Mouse (Mus musculus): ENCODE results near the gene Gm20388. TPM values are rescaled to one million over a fixed set of nuclear protein-coding genes. Genes with fewer than 3 reads are reported as not detected.

Gene Gm20388
- polyA plus RNA-seq, 1 experiment: 28.1 TPM

DNA sequence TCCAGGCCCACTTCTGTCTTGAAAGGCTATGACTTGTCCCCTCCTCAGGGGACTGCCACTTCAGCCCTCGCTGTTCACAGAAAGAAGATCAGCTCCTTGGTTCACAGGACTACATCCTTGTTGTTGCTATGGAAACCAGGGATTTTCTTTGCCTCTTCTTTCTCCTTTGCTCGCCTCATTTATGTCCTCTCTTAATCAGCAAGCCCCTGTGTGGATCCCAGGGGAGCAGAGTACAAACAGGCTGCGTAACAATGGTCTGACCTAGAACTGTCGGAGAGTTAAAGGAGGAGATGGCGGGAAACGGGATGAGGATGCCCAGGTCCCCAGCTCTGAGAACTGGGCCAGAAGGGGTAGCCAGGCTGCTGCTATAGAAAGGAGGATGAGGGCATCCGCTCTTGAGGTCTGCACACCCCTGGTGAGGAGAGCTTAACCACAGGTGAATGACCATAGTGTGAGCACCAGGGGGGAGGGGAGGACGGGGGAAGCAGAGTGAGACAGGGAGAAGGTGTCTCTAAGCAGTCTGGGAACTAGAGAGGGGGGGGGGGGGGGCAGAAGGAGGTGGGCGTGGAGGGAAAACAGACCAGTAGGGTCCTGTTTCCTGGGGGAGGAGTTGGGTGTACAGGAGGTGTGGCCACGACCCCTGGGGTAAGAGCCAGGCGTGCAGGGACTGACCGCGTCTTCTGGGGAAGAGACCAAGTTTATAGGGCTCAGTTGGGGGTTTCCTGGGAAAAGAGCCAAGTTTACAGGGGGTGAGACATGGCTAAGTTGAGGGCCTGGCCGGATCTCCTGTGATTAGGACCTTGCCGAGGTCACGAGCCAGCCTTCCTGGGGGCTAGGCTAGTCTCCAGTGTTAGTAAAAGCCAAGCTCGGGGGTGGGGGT is 1787.3 kb downstream of the Gm20388 start:
- Histone ChIP-seq H3K27me3 (ENCODE audit: control insufficient read depth, insufficient read depth, low read length, poor library complexity, severe bottlenecking) (no peaks in the 10 kb centered on the region), H3K9me3 (replicated peaks; ENCODE audit: control insufficient read depth, insufficient read depth, low read length, poor library complexity, severe bottlenecking) (no peaks in the 10 kb centered on the region), H3K4me3 (ENCODE audit: low read depth, low read length) (peak overlapping the region; percentile 41), H3K27ac (ENCODE audit: insufficient read depth, low read length) (no peak overlapping the region), H3K36me3 (ENCODE audit: control insufficient read depth, insufficient read depth, low read length, poor library complexity, severe bottlenecking) (no peaks in the 10 kb centered on the region), H3K9ac (ENCODE audit: low read depth, poor library complexity, severe bottlenecking) (no peak overlapping the region), H3K4me1 (ENCODE audit: control insufficient read depth, insufficient read depth, low read length) (peaks cover 2% of the 10 kb centered on the region)
- TF ChIP-seq EP300 (IDR thresholded peaks at IDR 0.05; ENCODE audit: insufficient read depth, low read depth, low read length): no peak
- no peak for TF ChIP-seq POLR2A (IDR thresholded peaks at IDR 0.05; ENCODE audit: insufficient read depth, low read length)
- TF ChIP-seq CTCF (IDR thresholded peaks at IDR 0.05; ENCODE audit: low read depth, low read length): no peak

DNA sequence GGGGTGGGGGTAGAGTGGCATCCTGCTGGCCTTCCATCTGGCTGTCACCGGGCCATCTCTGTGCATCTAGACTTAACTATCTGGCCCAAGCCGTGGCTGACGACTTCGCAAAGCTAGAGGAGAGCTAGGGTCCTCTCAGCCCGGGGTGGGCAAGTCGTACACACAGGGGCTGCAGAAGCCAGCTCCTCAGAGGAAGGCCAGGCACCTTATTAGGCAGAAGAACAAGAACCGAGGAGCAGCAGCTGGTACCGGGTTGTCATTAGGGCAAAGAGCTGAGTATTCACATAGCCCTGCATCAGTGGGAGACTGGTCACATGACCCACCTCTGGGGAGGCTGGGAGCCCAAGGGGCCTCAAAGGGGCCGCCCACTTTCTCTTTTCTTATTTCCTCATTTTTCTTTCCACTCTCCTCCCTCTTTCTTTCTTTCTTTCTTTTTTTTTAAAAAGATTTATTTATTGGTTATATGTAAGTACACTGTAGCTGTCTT is 1788.0 kb downstream of the Gm20388 start:
- no peaks in the 10 kb centered on the region for H3K27me3 ChIP-seq (ENCODE audit: control insufficient read depth, insufficient read depth, low read length, poor library complexity, severe bottlenecking)
- H3K9ac ChIP-seq (ENCODE audit: low read depth, poor library complexity, severe bottlenecking): no peak overlapping the region
- no peaks in the 10 kb centered on the region for H3K9me3 ChIP-seq (replicated peaks; ENCODE audit: control insufficient read depth, insufficient read depth, low read length, poor library complexity, severe bottlenecking)
- H3K27ac ChIP-seq (ENCODE audit: insufficient read depth, low read length): no peak overlapping the region
- no peaks in the 10 kb centered on the region for H3K36me3 ChIP-seq (ENCODE audit: control insufficient read depth, insufficient read depth, low read length, poor library complexity, severe bottlenecking)
- peak overlapping the region; percentile 16; the same call in 1 of the 2 replicates for H3K4me3 ChIP-seq (ENCODE audit: low read depth, low read length)
- TF ChIP-seq CTCF (IDR thresholded peaks at IDR 0.05; ENCODE audit: low read depth, low read length): no peak
- TF ChIP-seq POLR2A (IDR thresholded peaks at IDR 0.05; ENCODE audit: insufficient read depth, low read length): no peak
- no peak for TF ChIP-seq EP300 (IDR thresholded peaks at IDR 0.05; ENCODE audit: insufficient read depth, low read depth, low read length)
- H3K4me1 ChIP-seq (ENCODE audit: control insufficient read depth, insufficient read depth, low read length): peaks cover 2% of the 10 kb centered on the region

DNA sequence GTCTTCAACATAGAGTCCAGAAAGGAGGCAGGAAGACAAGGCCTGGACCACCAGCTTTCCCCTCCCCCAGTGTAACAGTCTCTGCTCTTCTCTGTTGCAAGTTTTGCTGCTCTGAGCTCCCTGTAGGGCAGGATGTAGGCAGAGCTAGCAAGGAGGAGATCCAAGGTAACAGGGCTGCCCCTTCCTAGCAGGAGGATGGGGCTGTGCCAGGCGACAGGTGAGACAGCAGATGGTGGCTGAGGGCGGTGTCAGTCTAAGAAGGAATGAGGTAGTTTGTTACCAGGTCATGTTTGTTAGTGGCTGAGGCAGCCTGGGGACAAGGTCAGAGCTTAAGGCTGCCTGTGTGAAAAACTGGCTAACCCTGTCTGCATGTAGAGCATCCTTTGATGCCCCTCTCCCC is 1789.3 kb downstream of the Gm20388 start:
- TF ChIP-seq EP300 (IDR thresholded peaks at IDR 0.05; ENCODE audit: insufficient read depth, low read depth, low read length): no peak
- no peak for TF ChIP-seq CTCF (IDR thresholded peaks at IDR 0.05; ENCODE audit: low read depth, low read length)
- Histone ChIP-seq H3K9ac (ENCODE audit: low read depth, poor library complexity, severe bottlenecking) (no peak overlapping the region), H3K27me3 (ENCODE audit: control insufficient read depth, insufficient read depth, low read length, poor library complexity, severe bottlenecking) (no peaks in the 10 kb centered on the region), H3K9me3 (replicated peaks; ENCODE audit: control insufficient read depth, insufficient read depth, low read length, poor library complexity, severe bottlenecking) (no peaks in the 10 kb centered on the region), H3K4me1 (ENCODE audit: control insufficient read depth, insufficient read depth, low read length) (peaks cover 2% of the 10 kb centered on the region), H3K36me3 (ENCODE audit: control insufficient read depth, insufficient read depth, low read length, poor library complexity, severe bottlenecking) (no peaks in the 10 kb centered on the region), H3K4me3 (ENCODE audit: low read depth, low read length) (no peak overlapping the region), H3K27ac (ENCODE audit: insufficient read depth, low read length) (no peak overlapping the region)

DNA sequence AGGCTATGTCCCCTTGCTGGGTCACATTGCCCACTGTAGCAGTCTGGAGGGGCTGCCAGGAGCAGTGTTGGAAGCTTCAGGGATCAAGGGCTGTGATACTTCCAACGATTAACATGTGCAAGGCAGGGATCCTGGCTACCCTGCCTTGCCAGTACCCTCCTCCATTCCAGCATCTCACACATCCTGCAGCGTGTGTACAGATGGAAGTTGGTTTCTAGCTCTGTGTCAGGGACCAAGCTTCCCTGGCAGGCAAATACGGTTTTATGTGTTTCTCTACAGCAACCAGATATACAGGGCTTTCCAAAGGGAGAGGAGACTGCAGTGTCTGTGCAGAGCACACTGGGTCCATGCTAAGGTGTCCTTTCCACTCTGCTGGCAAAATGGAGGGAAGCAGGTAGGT is 1794.5 kb downstream of the Gm20388 start:
- Histone ChIP-seq H3K4me1 (ENCODE audit: control insufficient read depth, insufficient read depth, low read length) (no peaks in the 10 kb centered on the region), H3K27me3 (ENCODE audit: control insufficient read depth, insufficient read depth, low read length, poor library complexity, severe bottlenecking) (no peaks in the 10 kb centered on the region), H3K4me3 (ENCODE audit: low read depth, low read length) (no peak overlapping the region), H3K27ac (ENCODE audit: insufficient read depth, low read length) (no peak overlapping the region), H3K36me3 (ENCODE audit: control insufficient read depth, insufficient read depth, low read length, poor library complexity, severe bottlenecking) (no peaks in the 10 kb centered on the region), H3K9me3 (replicated peaks; ENCODE audit: control insufficient read depth, insufficient read depth, low read length, poor library complexity, severe bottlenecking) (no peaks in the 10 kb centered on the region), H3K9ac (ENCODE audit: low read depth, poor library complexity, severe bottlenecking) (no peak overlapping the region)
- TF ChIP-seq POLR2A (IDR thresholded peaks at IDR 0.05; ENCODE audit: insufficient read depth, low read length): no peak
- no peak for TF ChIP-seq CTCF (IDR thresholded peaks at IDR 0.05; ENCODE audit: low read depth, low read length)
- no peak for TF ChIP-seq EP300 (IDR thresholded peaks at IDR 0.05; ENCODE audit: insufficient read depth, low read depth, low read length)

DNA sequence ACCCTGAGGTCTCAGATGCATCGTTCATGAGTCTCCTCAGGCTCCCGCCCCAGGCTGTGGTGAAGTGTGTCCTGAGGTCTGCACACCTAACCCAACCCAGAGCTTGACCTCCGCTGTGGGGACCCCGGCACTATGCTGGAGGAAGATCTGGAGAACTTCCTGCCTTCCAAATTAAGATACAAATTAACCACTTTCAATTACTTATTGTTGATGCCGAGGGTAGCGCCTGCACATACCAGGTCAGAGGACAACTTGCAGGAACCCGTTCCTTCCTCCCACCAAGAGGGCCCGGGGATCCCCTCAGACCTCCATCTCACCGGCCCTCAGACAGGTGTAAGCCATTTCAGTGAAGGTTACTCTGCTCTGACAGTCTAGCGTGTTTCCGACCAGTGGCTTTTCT is 1796.3 kb downstream of the Gm20388 start:
- Histone ChIP-seq H3K4me1 (ENCODE audit: control insufficient read depth, insufficient read depth, low read length) (no peaks in the 10 kb centered on the region), H3K27ac (ENCODE audit: insufficient read depth, low read length) (no peak overlapping the region), H3K9ac (ENCODE audit: low read depth, poor library complexity, severe bottlenecking) (no peak overlapping the region), H3K9me3 (replicated peaks; ENCODE audit: control insufficient read depth, insufficient read depth, low read length, poor library complexity, severe bottlenecking) (no peaks in the 10 kb centered on the region), H3K36me3 (ENCODE audit: control insufficient read depth, insufficient read depth, low read length, poor library complexity, severe bottlenecking) (no peaks in the 10 kb centered on the region), H3K27me3 (ENCODE audit: control insufficient read depth, insufficient read depth, low read length, poor library complexity, severe bottlenecking) (no peaks in the 10 kb centered on the region), H3K4me3 (ENCODE audit: low read depth, low read length) (no peak overlapping the region)
- no peak for TF ChIP-seq POLR2A (IDR thresholded peaks at IDR 0.05; ENCODE audit: insufficient read depth, low read length)
- no peak for TF ChIP-seq CTCF (IDR thresholded peaks at IDR 0.05; ENCODE audit: low read depth, low read length)
- TF ChIP-seq EP300 (IDR thresholded peaks at IDR 0.05; ENCODE audit: insufficient read depth, low read depth, low read length): no peak

DNA sequence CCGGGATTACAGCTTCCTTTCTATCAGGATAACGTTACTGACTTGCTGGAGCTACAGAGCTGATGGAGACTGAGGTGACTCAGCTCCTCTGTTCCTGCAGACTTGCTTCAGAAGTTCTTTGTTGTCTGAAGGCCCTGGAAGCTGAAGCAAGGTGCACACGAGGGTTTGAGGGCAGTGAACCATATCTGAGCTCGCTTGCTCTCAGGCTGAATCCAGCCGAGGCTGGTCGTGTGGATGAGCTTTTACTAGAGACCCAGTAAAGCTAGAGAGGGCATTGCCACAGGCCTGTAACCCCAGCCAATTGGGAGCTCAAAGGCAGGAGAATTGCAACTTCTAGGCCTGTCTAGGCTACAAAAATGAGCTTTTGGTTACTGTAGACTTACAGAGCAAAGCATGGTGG is 1797.8 kb downstream of the Gm20388 start:
- Histone ChIP-seq H3K9me3 (replicated peaks; ENCODE audit: control insufficient read depth, insufficient read depth, low read length, poor library complexity, severe bottlenecking) (no peaks in the 10 kb centered on the region), H3K4me3 (ENCODE audit: low read depth, low read length) (no peak overlapping the region), H3K27me3 (ENCODE audit: control insufficient read depth, insufficient read depth, low read length, poor library complexity, severe bottlenecking) (no peaks in the 10 kb centered on the region), H3K27ac (ENCODE audit: insufficient read depth, low read length) (no peak overlapping the region), H3K4me1 (ENCODE audit: control insufficient read depth, insufficient read depth, low read length) (no peaks in the 10 kb centered on the region), H3K36me3 (ENCODE audit: control insufficient read depth, insufficient read depth, low read length, poor library complexity, severe bottlenecking) (no peaks in the 10 kb centered on the region), H3K9ac (ENCODE audit: low read depth, poor library complexity, severe bottlenecking) (no peak overlapping the region)
- TF ChIP-seq POLR2A (IDR thresholded peaks at IDR 0.05; ENCODE audit: insufficient read depth, low read length) (no peak), EP300 (IDR thresholded peaks at IDR 0.05; ENCODE audit: insufficient read depth, low read depth, low read length) (no peak), CTCF (IDR thresholded peaks at IDR 0.05; ENCODE audit: low read depth, low read length) (no peak)

Measured in ES-Bruce4 (cell line).